Mouse (Mus musculus): Measurements from ENCODE around the gene B3gat2. TPM values are rescaled to one million over a fixed set of nuclear protein-coding genes. Genes with fewer than 3 reads are reported as not detected.

Gene B3gat2
- polyA plus RNA-seq, 1 experiment from 2014 or later: 0.45 TPM

GRCm38 (mm10) chr1:23754967-23755366 is 6.6 kb upstream of the B3gat2 start:
- no peaks in the 10 kb centered on the region for H3K4me1 ChIP-seq (replicated peaks; ENCODE audit: control insufficient read depth, insufficient read depth, low read length)
- H3K4me2 ChIP-seq (ENCODE audit: low read depth, low read length): no peak overlapping the region
- no peak for ATAC-seq (ENCODE audit: low read depth)
- WGBS: 82% methylated on average over 1 of the region's 1 CpGs
- no peaks in the 10 kb centered on the region for H3K36me3 ChIP-seq (ENCODE audit: control insufficient read depth, insufficient read depth, low read length)
- H3K27ac ChIP-seq (ENCODE audit: low read length): no peak overlapping the region
- H3K4me3 ChIP-seq (ENCODE audit: low read length): no peak overlapping the region
- H3K27me3 ChIP-seq (ENCODE audit: control insufficient read depth, insufficient read depth, low read depth, low read length): peaks cover 7% of the 10 kb centered on the region
- no peak overlapping the region for H3K9ac ChIP-seq (ENCODE audit: low read length)
- H3K9me3 ChIP-seq (ENCODE audit: control insufficient read depth, low read length): no peaks in the 10 kb centered on the region

GRCm38 (mm10) chr1:23762136-23762687 is 659 bp downstream of the B3gat2 start:
- under 1% methylated on average over 45 of the region's 45 CpGs for WGBS
- peak overlapping the region; percentile 63 for H3K4me3 ChIP-seq (ENCODE audit: low read length)
- peak overlapping the region; percentile 50 for H3K9ac ChIP-seq (ENCODE audit: low read length)
- peak; percentile 53 for ATAC-seq (ENCODE audit: low read depth)
- no peak overlapping the region for H3K27ac ChIP-seq (ENCODE audit: low read length)
- H3K4me2 ChIP-seq (ENCODE audit: low read depth, low read length): peak overlapping the region; percentile 88
- H3K4me1 ChIP-seq (replicated peaks; ENCODE audit: control insufficient read depth, insufficient read depth, low read length): peaks cover 8% of the 10 kb centered on the region; the same call in 1 of the 2 replicates
- H3K36me3 ChIP-seq (ENCODE audit: control insufficient read depth, insufficient read depth, low read length): no peaks in the 10 kb centered on the region
- H3K9me3 ChIP-seq (ENCODE audit: control insufficient read depth, low read length): no peaks in the 10 kb centered on the region
- H3K27me3 ChIP-seq (ENCODE audit: control insufficient read depth, insufficient read depth, low read depth, low read length): peaks cover 40% of the 10 kb centered on the region

GRCm38 (mm10) chr1:23762782-23763630 is 1.5 kb downstream of the B3gat2 start:
- peak overlapping the region; percentile 88 for H3K4me2 ChIP-seq (ENCODE audit: low read depth, low read length)
- no peaks in the 10 kb centered on the region for H3K36me3 ChIP-seq (ENCODE audit: control insufficient read depth, insufficient read depth, low read length)
- H3K9me3 ChIP-seq (ENCODE audit: control insufficient read depth, low read length): no peaks in the 10 kb centered on the region
- peaks cover 40% of the 10 kb centered on the region for H3K27me3 ChIP-seq (ENCODE audit: control insufficient read depth, insufficient read depth, low read depth, low read length)
- H3K27ac ChIP-seq (ENCODE audit: low read length): no peak overlapping the region
- ATAC-seq (ENCODE audit: low read depth): peak; percentile 89
- H3K4me3 ChIP-seq (ENCODE audit: low read length): peak overlapping the region; percentile 63
- WGBS: 1% methylated on average over 62 of the region's 65 CpGs
- H3K4me1 ChIP-seq (replicated peaks; ENCODE audit: control insufficient read depth, insufficient read depth, low read length): peaks cover 8% of the 10 kb centered on the region; the same call in 1 of the 2 replicates
- H3K9ac ChIP-seq (ENCODE audit: low read length): peak overlapping the region; percentile 50

- ATAC-seq (ENCODE audit: low read depth): peak; percentile 74
- Histone ChIP-seq H3K4me1 (replicated peaks; ENCODE audit: control insufficient read depth, insufficient read depth, low read length) (peaks cover 8% of the 10 kb centered on the region; the same call in 1 of the 2 replicates), H3K4me2 (ENCODE audit: low read depth, low read length) (peak overlapping the region; percentile 88), H3K9ac (ENCODE audit: low read length) (no peak overlapping the region), H3K9me3 (ENCODE audit: control insufficient read depth, low read length) (no peaks in the 10 kb centered on the region), H3K27me3 (ENCODE audit: control insufficient read depth, insufficient read depth, low read depth, low read length) (peaks cover 40% of the 10 kb centered on the region), H3K27ac (ENCODE audit: low read length) (no peak overlapping the region), H3K36me3 (ENCODE audit: control insufficient read depth, insufficient read depth, low read length) (no peaks in the 10 kb centered on the region), H3K4me3 (ENCODE audit: low read length) (peak overlapping the region; percentile 63; the same call in 1 of the 2 replicates)
- 5% methylated on average over 7 of the region's 7 CpGs for WGBS
These were observed 2.2 kb downstream of the B3gat2 start for GRCm38 (mm10) chr1:23763726-23764125.

- Histone ChIP-seq H3K27ac (ENCODE audit: low read length) (no peak overlapping the region), H3K27me3 (ENCODE audit: control insufficient read depth, insufficient read depth, low read depth, low read length) (peaks cover 36% of the 10 kb centered on the region), H3K4me3 (ENCODE audit: low read length) (no peak overlapping the region), H3K36me3 (ENCODE audit: control insufficient read depth, insufficient read depth, low read length) (no peaks in the 10 kb centered on the region), H3K4me1 (replicated peaks; ENCODE audit: control insufficient read depth, insufficient read depth, low read length) (peaks cover 8% of the 10 kb centered on the region; the same call in 1 of the 2 replicates), H3K9ac (ENCODE audit: low read length) (no peak overlapping the region), H3K4me2 (ENCODE audit: low read depth, low read length) (no peak overlapping the region), H3K9me3 (ENCODE audit: control insufficient read depth, low read length) (no peaks in the 10 kb centered on the region)
- no peak for ATAC-seq (ENCODE audit: low read depth)
- WGBS: 41% methylated on average over 4 of the region's 4 CpGs
These were observed 3.2 kb downstream of the B3gat2 start for GRCm38 (mm10) chr1:23764710-23765109.

- Histone ChIP-seq H3K27ac (ENCODE audit: low read length) (no peak overlapping the region), H3K4me1 (replicated peaks; ENCODE audit: control insufficient read depth, insufficient read depth, low read length) (no peaks in the 10 kb centered on the region), H3K36me3 (ENCODE audit: control insufficient read depth, insufficient read depth, low read length) (no peaks in the 10 kb centered on the region), H3K4me3 (ENCODE audit: low read length) (no peak overlapping the region), H3K9ac (ENCODE audit: low read length) (no peak overlapping the region), H3K4me2 (ENCODE audit: low read depth, low read length) (no peak overlapping the region), H3K9me3 (ENCODE audit: control insufficient read depth, low read length) (no peaks in the 10 kb centered on the region), H3K27me3 (ENCODE audit: control insufficient read depth, insufficient read depth, low read depth, low read length) (no peaks in the 10 kb centered on the region)
- WGBS: 54% methylated on average over 3 of the region's 3 CpGs
- ATAC-seq (ENCODE audit: low read depth): no peak
These were observed 11.5 kb downstream of the B3gat2 start for GRCm38 (mm10) chr1:23773039-23773438.

GRCm38 (mm10) chr1:23792737-23793533 is 31.4 kb downstream of the B3gat2 start:
- H3K4me2 ChIP-seq (ENCODE audit: low read depth, low read length): no peak overlapping the region
- no peaks in the 10 kb centered on the region for H3K4me1 ChIP-seq (replicated peaks; ENCODE audit: control insufficient read depth, insufficient read depth, low read length)
- no peak overlapping the region for H3K27ac ChIP-seq (ENCODE audit: low read length)
- no peaks in the 10 kb centered on the region for H3K9me3 ChIP-seq (ENCODE audit: control insufficient read depth, low read length)
- H3K36me3 ChIP-seq (ENCODE audit: control insufficient read depth, insufficient read depth, low read length): no peaks in the 10 kb centered on the region
- WGBS: 37% methylated on average over 11 of the region's 11 CpGs
- no peak overlapping the region for H3K9ac ChIP-seq (ENCODE audit: low read length)
- ATAC-seq (ENCODE audit: low read depth): peak; percentile 81
- no peak overlapping the region for H3K4me3 ChIP-seq (ENCODE audit: low read length)
- no peaks in the 10 kb centered on the region for H3K27me3 ChIP-seq (ENCODE audit: control insufficient read depth, insufficient read depth, low read depth, low read length)

- H3K27ac ChIP-seq (ENCODE audit: low read length): no peak overlapping the region
- no peak overlapping the region for H3K4me3 ChIP-seq (ENCODE audit: low read length)
- no peaks in the 10 kb centered on the region for H3K27me3 ChIP-seq (ENCODE audit: control insufficient read depth, insufficient read depth, low read depth, low read length)
- no peaks in the 10 kb centered on the region for H3K4me1 ChIP-seq (replicated peaks; ENCODE audit: control insufficient read depth, insufficient read depth, low read length)
- ATAC-seq (ENCODE audit: low read depth): no peak
- no peaks in the 10 kb centered on the region for H3K9me3 ChIP-seq (ENCODE audit: control insufficient read depth, low read length)
- WGBS: 86% methylated on average over 9 of the region's 9 CpGs
- H3K9ac ChIP-seq (ENCODE audit: low read length): no peak overlapping the region
- no peak overlapping the region for H3K4me2 ChIP-seq (ENCODE audit: low read depth, low read length)
- H3K36me3 ChIP-seq (ENCODE audit: control insufficient read depth, insufficient read depth, low read length): no peaks in the 10 kb centered on the region
These were observed 36.8 kb downstream of the B3gat2 start for GRCm38 (mm10) chr1:23798306-23798705.

- H3K4me2 ChIP-seq (ENCODE audit: low read depth, low read length): no peak overlapping the region
- no peaks in the 10 kb centered on the region for H3K4me1 ChIP-seq (replicated peaks; ENCODE audit: control insufficient read depth, insufficient read depth, low read length)
- 66% methylated on average over 5 of the region's 5 CpGs for WGBS
- H3K9ac ChIP-seq (ENCODE audit: low read length): no peak overlapping the region
- ATAC-seq (ENCODE audit: low read depth): no peak
- no peak overlapping the region for H3K4me3 ChIP-seq (ENCODE audit: low read length)
- no peaks in the 10 kb centered on the region for H3K36me3 ChIP-seq (ENCODE audit: control insufficient read depth, insufficient read depth, low read length)
- H3K27me3 ChIP-seq (ENCODE audit: control insufficient read depth, insufficient read depth, low read depth, low read length): no peaks in the 10 kb centered on the region
- no peaks in the 10 kb centered on the region for H3K9me3 ChIP-seq (ENCODE audit: control insufficient read depth, low read length)
- H3K27ac ChIP-seq (ENCODE audit: low read length): no peak overlapping the region
These were observed 60.1 kb downstream of the B3gat2 start for GRCm38 (mm10) chr1:23821615-23822014.
